Mouse (Mus musculus) ES-E14 (cell line): ENCODE results near the gene Slc15a4. TPM values are rescaled to one million over a fixed set of nuclear protein-coding genes. Genes with fewer than 3 reads are reported as not detected.

Experiments
- DNase-seq: peaks from one replicate; pipeline ENCODE4 v3.0.0-alpha.2; 2013; ENCODE audit warnings: low read depth, low spot score
- H3K27ac ChIP-seq: 2 replicates; pipeline ENCODE4 v1.5.1; 2012; ENCODE audit warnings: low read depth, mild to moderate bottlenecking, low read length, moderate library complexity, mixed read lengths; ENCODE audit not compliant: poor library complexity, insufficient read depth, severe bottlenecking
- H3K36me3 ChIP-seq: 2 replicates; pipeline ENCODE4 v1.6.1; 2012; ENCODE audit warnings: mild to moderate bottlenecking, low read length, moderate library complexity, mixed read lengths; ENCODE audit not compliant: control insufficient read depth, poor library complexity, insufficient read depth, severe bottlenecking
- H3K4me1 ChIP-seq, 2 experiments: fragments of 150-350 bp in 1 of 2; sonication (generic) in 1 of 2; 2 replicates each; pipeline ENCODE4 v1.6.1; 2012; ENCODE audit warnings: low read length in 2 of 2, mild to moderate bottlenecking in 1 of 2, mixed read lengths in 1 of 2; ENCODE audit not compliant: control insufficient read depth in 2 of 2, insufficient read depth in 2 of 2, poor library complexity in 1 of 2
- H3K4me3 ChIP-seq, 2 experiments: fragments of 150-350 bp in 1 of 2; sonication (generic) in 1 of 2; 2 replicates each; pipeline ENCODE4 v1.5.1; 2012; ENCODE audit warnings: low read length in 2 of 2, low read depth in 1 of 2, mild to moderate bottlenecking in 1 of 2, mixed read lengths in 1 of 2; ENCODE audit not compliant: insufficient read depth in 1 of 2, poor library complexity in 1 of 2, severe bottlenecking in 1 of 2
- H3K9ac ChIP-seq: 2 replicates; pipeline ENCODE4 v1.6.1; 2012; ENCODE audit warnings: low read depth, mild to moderate bottlenecking, low read length, mixed read lengths; ENCODE audit not compliant: poor library complexity, insufficient read depth, severe bottlenecking
- H3K9me3 ChIP-seq: fragments of 150-350 bp; sonication (generic); 2 replicates; pipeline ENCODE4 v1.6.1; 2012; ENCODE audit warnings: low read depth, mild to moderate bottlenecking, low read length; ENCODE audit not compliant: control insufficient read depth, insufficient read depth
- CHD2 ChIP-seq: IDR thresholded peaks from 2 replicates; pipeline ENCODE4 v1.6.1; 2014; ENCODE audit warnings: mild to moderate bottlenecking, low read depth, low read length, inconsistent platforms
- HCFC1 ChIP-seq: IDR thresholded peaks from 2 replicates; pipeline ENCODE4 v1.6.1; 2012; ENCODE audit warnings: low read length, inconsistent platforms, borderline replicate concordance; ENCODE audit not compliant: insufficient read depth
- MAFK ChIP-seq: IDR thresholded peaks from 2 replicates; pipeline ENCODE4 v1.6.1; 2014; ENCODE audit warnings: mild to moderate bottlenecking, low read depth, low read length, inconsistent platforms; ENCODE audit not compliant: insufficient read depth
- ZC3H11A ChIP-seq: IDR thresholded peaks from 2 replicates; pipeline ENCODE4 v1.6.1; 2012; ENCODE audit warnings: low read depth, mild to moderate bottlenecking, inconsistent platforms, low read length, borderline replicate concordance
- ZNF384 ChIP-seq: IDR thresholded peaks from 2 replicates; pipeline ENCODE4 v1.6.1; 2012; ENCODE audit warnings: low read depth, low read length, inconsistent platforms
- in situ Hi-C, 2 experiments: fragments of 600-800 bp; cut with MboI; formaldehyde crosslinking; loops; one replicate each; pipeline ENCODE4 v1.15.1; 2025; ENCODE audit warnings: low sequenced_read_pairs in 2 of 2, inconsistent platforms in 1 of 2; ENCODE audit not compliant: unreplicated experiment in 2 of 2
- total RNA-seq: library from RNA; depleted of rRNA; stranded (reverse); fragments of 300-350 nt; gene quantifications from 2 replicates; pipeline ENCODE4 v1.2.3, GENCODE M21; 2012

The Slc15a4 gene
- total RNA-seq, 1 experiment = 50.6 TPM

- Histone ChIP-seq H3K4me3 (peak overlapping the region in 1 of 2 experiments; percentile 81; a peak in 3 of 4 replicates), H3K4me1 (peaks cover 5 to 18% of the 10 kb centered on the region in 2 experiments; a peak in 2 of 4 replicates), H3K27ac (no peak overlapping the region), H3K9ac (peak overlapping the region; percentile 45; the same call in 1 of the 2 replicates), H3K9me3 (no peaks in the 10 kb centered on the region), H3K36me3 (no peaks in the 10 kb centered on the region)
- in situ Hi-C loops = no loop called here
- TF ChIP-seq CHD2 = no peak
- no peak for TF ChIP-seq ZC3H11A
- TF ChIP-seq ZNF384 = no peak
- no peak for TF ChIP-seq HCFC1
- no peak for TF ChIP-seq MAFK
- DNase-seq = no peak
Observed at GRCm38 (mm10) chr5:127615459-127615858, 17.2 kb downstream of the Slc15a4 start.

- H3K9me3 ChIP-seq = no peaks in the 10 kb centered on the region; the same call in 1 of the 2 replicates
- no peak overlapping the region for H3K4me3 ChIP-seq
- H3K36me3 ChIP-seq = peaks cover 14% of the 10 kb centered on the region; the same call in 1 of the 2 replicates
- H3K9ac ChIP-seq = no peak overlapping the region
- H3K27ac ChIP-seq = no peak overlapping the region
- no peak for DNase-seq
- in situ Hi-C loops = no loop called here
- H3K4me1 ChIP-seq = peaks cover 7 to 15% of the 10 kb centered on the region in 2 experiments; a peak in 2 of 4 replicates
- no peak for TF ChIP-seq MAFK
- no peak for TF ChIP-seq CHD2
- TF ChIP-seq ZC3H11A = no peak
- no peak for TF ChIP-seq HCFC1
- TF ChIP-seq ZNF384 = no peak
Observed at GRCm38 (mm10) chr5:127612397-127612796, 20.3 kb downstream of the Slc15a4 start.

- peaks cover 7 to 15% of the 10 kb centered on the region in 2 experiments; a peak in 2 of 4 replicates for H3K4me1 ChIP-seq
- H3K9me3 ChIP-seq = no peaks in the 10 kb centered on the region; the same call in 1 of the 2 replicates
- no peak overlapping the region for H3K4me3 ChIP-seq
- no peak for TF ChIP-seq CHD2
- no peak overlapping the region for H3K9ac ChIP-seq
- peaks cover 17% of the 10 kb centered on the region; the same call in 1 of the 2 replicates for H3K36me3 ChIP-seq
- in situ Hi-C loops = no loop called here
- DNase-seq = no peak
- no peak overlapping the region for H3K27ac ChIP-seq
Observed at GRCm38 (mm10) chr5:127611881-127612280, 20.8 kb downstream of the Slc15a4 start.

- TF ChIP-seq ZNF384 (no peak), CHD2 (no peak), MAFK (no peak), ZC3H11A (no peak), HCFC1 (no peak)
- H3K4me3 ChIP-seq = no peak overlapping the region
- no peak for DNase-seq
- in situ Hi-C loops = no loop called here
- H3K27ac ChIP-seq = no peak overlapping the region
- peaks cover 7 to 12% of the 10 kb centered on the region in 2 experiments; a peak in 2 of 4 replicates for H3K4me1 ChIP-seq
- peaks cover 17% of the 10 kb centered on the region; the same call in 1 of the 2 replicates for H3K36me3 ChIP-seq
- no peak overlapping the region for H3K9ac ChIP-seq
- no peaks in the 10 kb centered on the region; the same call in 1 of the 2 replicates for H3K9me3 ChIP-seq
Observed at GRCm38 (mm10) chr5:127610787-127611509, 21.7 kb downstream of the Slc15a4 start.
